Mouse (Mus musculus): ENCODE data around the gene Bex6. TPM values are rescaled to one million over a fixed set of nuclear protein-coding genes. Genes with fewer than 3 reads are reported as not detected.
A peak's percentile ranks its signal among the peaks of the same experiment; 100 is the strongest.

The Bex6 gene
- polyA plus RNA-seq, 1 experiment: not detected

DNA sequence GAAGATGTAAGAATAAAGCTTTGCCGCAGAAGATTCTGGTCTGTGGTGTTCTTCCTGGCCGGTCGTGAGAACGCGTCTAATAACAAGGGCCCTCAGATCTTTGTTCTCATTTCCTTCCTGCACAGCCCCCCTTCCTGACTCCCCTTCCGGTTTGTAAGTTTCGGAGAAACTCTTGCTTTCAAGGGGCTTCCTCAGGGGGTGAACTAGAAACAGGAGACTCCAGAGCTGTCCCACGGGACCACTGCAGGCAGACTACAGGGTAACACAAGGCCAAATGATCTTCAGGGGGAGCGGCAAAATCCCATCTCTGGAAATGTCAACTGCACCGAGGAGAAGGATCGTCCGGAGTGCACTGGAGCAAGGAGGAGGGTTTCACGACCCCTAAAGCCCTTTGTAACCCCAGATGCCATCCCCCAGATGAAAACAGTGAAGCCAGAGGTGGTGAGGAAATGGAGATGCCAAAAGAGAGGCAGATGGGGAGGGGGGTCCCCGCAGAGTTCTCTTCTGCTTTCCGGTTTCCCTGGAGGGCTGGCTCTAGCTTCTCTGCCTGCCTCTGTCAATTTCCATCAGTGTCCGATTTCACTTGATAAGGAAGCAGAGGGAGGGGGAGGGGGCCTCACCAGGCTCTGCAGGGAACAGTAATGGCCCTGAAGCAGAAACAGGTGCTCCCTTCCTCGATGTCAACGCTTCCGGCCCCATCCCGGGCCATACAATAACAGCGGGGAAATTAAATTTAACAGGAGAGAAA is 20.8 kb downstream of the Bex6 start:
- Histone ChIP-seq H3K27ac (ENCODE audit: insufficient read depth, low read depth, low read length) (peak overlapping the region; percentile 87), H3K36me3 (ENCODE audit: control insufficient read depth, insufficient read depth, low read length) (no peaks in the 10 kb centered on the region), H3K4me1 (ENCODE audit: control insufficient read depth, insufficient read depth, insufficient read length, low read length) (no peaks in the 10 kb centered on the region), H3K4me3 (ENCODE audit: low read depth, low read length) (peak overlapping the region; percentile 61), H3K27me3 (ENCODE audit: control insufficient read depth, insufficient read depth, low read length) (no peaks in the 10 kb centered on the region)
- WGBS: 70% methylated on average over 21 of the region's 21 CpGs
- TF ChIP-seq CTCF (IDR thresholded peaks at IDR 0.05; ENCODE audit: extremely low read depth, insufficient read length, insufficient replicate concordance, low read depth, low read length): no peak
- TF ChIP-seq POLR2A (IDR thresholded peaks at IDR 0.05; ENCODE audit: low read depth, low read length): no peak

DNA sequence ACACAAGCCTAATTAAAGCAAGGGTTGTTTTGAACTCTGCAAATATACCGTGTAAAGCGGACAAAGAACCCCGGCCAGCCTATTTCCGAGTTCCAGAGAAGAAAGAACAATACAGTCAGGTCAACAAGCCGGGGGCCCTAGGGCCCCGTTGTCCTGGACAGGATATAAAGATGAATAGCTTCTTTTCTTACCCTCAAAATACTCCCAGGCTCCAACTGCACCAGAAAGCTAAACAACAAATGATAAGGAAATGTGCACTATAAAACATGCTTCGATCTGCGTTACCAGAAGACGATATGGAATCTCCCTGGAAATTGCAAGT is 21.3 kb downstream of the Bex6 start:
- Histone ChIP-seq H3K36me3 (ENCODE audit: control insufficient read depth, insufficient read depth, low read length) (no peaks in the 10 kb centered on the region), H3K4me1 (ENCODE audit: control insufficient read depth, insufficient read depth, insufficient read length, low read length) (no peaks in the 10 kb centered on the region), H3K4me3 (ENCODE audit: low read depth, low read length) (peak overlapping the region; percentile 61), H3K27ac (ENCODE audit: insufficient read depth, low read depth, low read length) (peak overlapping the region; percentile 87; the same call in 1 of the 2 replicates), H3K27me3 (ENCODE audit: control insufficient read depth, insufficient read depth, low read length) (no peaks in the 10 kb centered on the region)
- TF ChIP-seq CTCF (IDR thresholded peaks at IDR 0.05; ENCODE audit: extremely low read depth, insufficient read length, insufficient replicate concordance, low read depth, low read length) (no peak), POLR2A (IDR thresholded peaks at IDR 0.05; ENCODE audit: low read depth, low read length) (no peak)
- WGBS: 62% methylated on average over 9 of the region's 9 CpGs

DNA sequence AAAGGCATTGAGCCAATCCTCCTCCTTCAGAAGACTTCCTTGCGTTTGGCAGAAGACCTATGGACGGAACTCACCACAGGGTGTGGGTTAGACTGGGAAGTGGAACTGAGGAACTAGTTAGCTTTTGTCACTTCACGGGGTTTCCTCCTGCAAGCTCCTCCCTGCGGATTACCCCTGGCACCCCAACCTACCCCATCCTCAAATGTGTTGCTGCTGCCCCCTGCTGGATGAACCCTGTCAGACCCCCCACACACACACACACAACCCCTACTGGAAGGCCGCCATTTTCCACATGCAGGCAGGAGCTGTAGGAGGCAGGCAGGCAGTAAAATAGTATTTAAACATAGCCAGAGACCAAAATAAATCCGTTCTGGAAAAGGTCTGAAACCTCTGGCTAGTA is 23.1 kb downstream of the Bex6 start:
- no peaks in the 10 kb centered on the region for H3K36me3 ChIP-seq (ENCODE audit: control insufficient read depth, insufficient read depth, low read length)
- TF ChIP-seq POLR2A (IDR thresholded peaks at IDR 0.05; ENCODE audit: low read depth, low read length) (no peak), CTCF (IDR thresholded peaks at IDR 0.05; ENCODE audit: extremely low read depth, insufficient read length, insufficient replicate concordance, low read depth, low read length) (peak; percentile 63; the same call in 1 of the 2 replicates)
- H3K27ac ChIP-seq (ENCODE audit: insufficient read depth, low read depth, low read length): no peak overlapping the region
- H3K4me3 ChIP-seq (ENCODE audit: low read depth, low read length): no peak overlapping the region
- no peaks in the 10 kb centered on the region for H3K27me3 ChIP-seq (ENCODE audit: control insufficient read depth, insufficient read depth, low read length)
- no peaks in the 10 kb centered on the region for H3K4me1 ChIP-seq (ENCODE audit: control insufficient read depth, insufficient read depth, insufficient read length, low read length)
- 69% methylated on average over 6 of the region's 6 CpGs for WGBS

DNA sequence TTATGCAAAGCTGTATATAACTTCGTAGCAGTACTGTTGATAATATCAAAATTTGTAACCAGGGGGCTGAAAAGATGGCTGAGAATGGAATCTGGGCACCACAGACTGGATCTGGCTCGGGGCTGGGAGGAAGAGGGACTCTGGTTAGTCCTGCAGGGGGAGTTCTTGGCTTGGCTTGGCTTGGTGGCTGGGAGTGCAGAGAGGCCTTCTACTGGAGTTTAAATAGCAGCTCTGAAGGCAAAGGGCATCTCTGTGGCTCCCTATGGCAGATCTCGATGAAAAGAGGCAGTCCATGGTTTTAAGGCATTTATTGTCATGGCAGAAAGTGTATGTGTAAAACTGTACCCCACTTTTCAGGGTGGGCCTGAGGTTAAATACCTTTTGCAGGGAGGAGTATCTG is 25.3 kb downstream of the Bex6 start:
- H3K4me1 ChIP-seq (ENCODE audit: control insufficient read depth, insufficient read depth, insufficient read length, low read length): no peaks in the 10 kb centered on the region
- TF ChIP-seq CTCF (IDR thresholded peaks at IDR 0.05; ENCODE audit: extremely low read depth, insufficient read length, insufficient replicate concordance, low read depth, low read length) (no peak), POLR2A (IDR thresholded peaks at IDR 0.05; ENCODE audit: low read depth, low read length) (no peak)
- no peak overlapping the region for H3K27ac ChIP-seq (ENCODE audit: insufficient read depth, low read depth, low read length)
- whole genome bisulfite sequencing: 48% methylated on average over 3 of the region's 3 CpGs
- H3K36me3 ChIP-seq (ENCODE audit: control insufficient read depth, insufficient read depth, low read length): no peaks in the 10 kb centered on the region
- no peak overlapping the region for H3K4me3 ChIP-seq (ENCODE audit: low read depth, low read length)
- no peaks in the 10 kb centered on the region for H3K27me3 ChIP-seq (ENCODE audit: control insufficient read depth, insufficient read depth, low read length)

- H3K4me3 ChIP-seq (ENCODE audit: low read depth, low read length): no peak overlapping the region
- no peaks in the 10 kb centered on the region for H3K4me1 ChIP-seq (ENCODE audit: control insufficient read depth, insufficient read depth, insufficient read length, low read length)
- H3K36me3 ChIP-seq (ENCODE audit: control insufficient read depth, insufficient read depth, low read length): no peaks in the 10 kb centered on the region
- TF ChIP-seq POLR2A (IDR thresholded peaks at IDR 0.05; ENCODE audit: low read depth, low read length) (no peak), CTCF (IDR thresholded peaks at IDR 0.05; ENCODE audit: extremely low read depth, insufficient read length, insufficient replicate concordance, low read depth, low read length) (no peak)
- no peaks in the 10 kb centered on the region for H3K27me3 ChIP-seq (ENCODE audit: control insufficient read depth, insufficient read depth, low read length)
- H3K27ac ChIP-seq (ENCODE audit: insufficient read depth, low read depth, low read length): no peak overlapping the region
These were observed 34.5 kb downstream of the Bex6 start for GRCm38 (mm10) chr16:32214156-32214555.

DNA sequence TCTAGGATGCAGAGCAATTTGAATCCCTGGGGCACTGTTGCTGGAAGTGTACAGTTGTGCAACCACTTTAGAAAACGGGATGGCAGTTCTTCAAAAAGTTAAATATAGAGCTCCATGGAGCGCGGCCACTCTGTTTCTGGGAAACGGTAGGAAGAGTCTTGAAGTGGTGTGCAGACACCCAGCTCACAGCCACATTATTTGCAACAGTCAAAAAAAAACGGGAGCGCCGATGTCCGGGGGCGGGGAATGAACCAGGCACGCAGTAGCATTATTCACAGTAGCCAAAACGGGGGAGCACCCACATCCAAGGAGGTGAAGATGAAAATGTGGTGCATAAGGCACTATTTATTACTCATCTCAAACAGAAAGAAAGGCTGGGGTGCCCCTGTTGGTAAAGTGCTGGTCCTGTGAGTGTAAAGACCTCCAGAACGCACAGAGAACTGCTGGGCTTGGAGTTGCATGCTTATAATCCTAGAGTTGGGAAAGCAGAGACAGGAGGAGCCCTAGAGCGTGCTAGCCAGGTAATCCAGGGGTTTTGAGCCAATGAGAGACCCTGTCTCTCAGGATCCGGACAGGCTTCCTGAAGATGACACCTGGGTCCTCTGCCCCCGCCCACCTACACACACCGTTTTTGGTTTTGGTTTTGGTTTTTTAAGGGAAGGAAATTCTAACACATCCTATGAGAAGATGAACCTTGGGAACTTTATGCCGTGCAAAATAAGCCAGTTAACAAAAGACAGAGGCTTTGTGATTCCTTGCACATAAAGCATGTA is 35.4 kb downstream of the Bex6 start:
- Histone ChIP-seq H3K36me3 (ENCODE audit: control insufficient read depth, insufficient read depth, low read length) (no peaks in the 10 kb centered on the region), H3K4me3 (ENCODE audit: low read depth, low read length) (peak overlapping the region; percentile 22; the same call in 1 of the 2 replicates), H3K4me1 (ENCODE audit: control insufficient read depth, insufficient read depth, insufficient read length, low read length) (no peaks in the 10 kb centered on the region), H3K27ac (ENCODE audit: insufficient read depth, low read depth, low read length) (no peak overlapping the region), H3K27me3 (ENCODE audit: control insufficient read depth, insufficient read depth, low read length) (no peaks in the 10 kb centered on the region)
- TF ChIP-seq CTCF (IDR thresholded peaks at IDR 0.05; ENCODE audit: extremely low read depth, insufficient read length, insufficient replicate concordance, low read depth, low read length) (no peak), POLR2A (IDR thresholded peaks at IDR 0.05; ENCODE audit: low read depth, low read length) (no peak)
- WGBS: 66% methylated on average over 17 of the region's 17 CpGs

GRCm38 (mm10) chr16:32221803-32222202 is 42.2 kb downstream of the Bex6 start:
- H3K4me3 ChIP-seq (ENCODE audit: low read depth, low read length): no peak overlapping the region
- 80% methylated on average over 4 of the region's 4 CpGs for WGBS
- no peak overlapping the region for H3K27ac ChIP-seq (ENCODE audit: insufficient read depth, low read depth, low read length)
- TF ChIP-seq CTCF (IDR thresholded peaks at IDR 0.05; ENCODE audit: extremely low read depth, insufficient read length, insufficient replicate concordance, low read depth, low read length): no peak
- no peak for TF ChIP-seq POLR2A (IDR thresholded peaks at IDR 0.05; ENCODE audit: low read depth, low read length)
- H3K36me3 ChIP-seq (ENCODE audit: control insufficient read depth, insufficient read depth, low read length): no peaks in the 10 kb centered on the region
- H3K4me1 ChIP-seq (ENCODE audit: control insufficient read depth, insufficient read depth, insufficient read length, low read length): no peaks in the 10 kb centered on the region
- H3K27me3 ChIP-seq (ENCODE audit: control insufficient read depth, insufficient read depth, low read length): no peaks in the 10 kb centered on the region
